Mouse (Mus musculus): ENCODE measurements around the gene T.

- no peak for TF ChIP-seq GATA1 (IDR thresholded peaks at IDR 0.05; ENCODE audit: borderline replicate concordance, low read length)
- TF ChIP-seq FLI1 (IDR thresholded peaks at IDR 0.05; ENCODE audit: low read length), result no peak
Observed at GRCm38 (mm10) chr17:8448324-8448723, 14.1 kb downstream of the T start.

All from megakaryocyte, embryonic 14.5 days (primary cell).